Mouse (Mus musculus) hindbrain, postnatal 0 days (tissue): ENCODE results near the gene Mex3d. TPM values are rescaled to one million over a fixed set of nuclear protein-coding genes. Genes with fewer than 3 reads are reported as not detected.
A peak's percentile ranks its signal among the peaks of the same experiment; 100 is the strongest.

Experiments used
- ATAC-seq: fragments of 200-750 bp; cut with Nextera tagmentation; 2 replicates; pipeline ENCODE4 v1.8.0; 2017; ENCODE audit warnings: mild to moderate bottlenecking, moderate TSS enrichment, moderate library complexity
- DNase-seq: peaks from one replicate; pipeline ENCODE4 v3.0.0-alpha.2; 2015; ENCODE audit warnings: low spot score
- H3K27ac ChIP-seq: fragments of 300-500 bp; sonication (generic); 2 replicates; pipeline ENCODE4 v1.5.1; 2014; ENCODE audit warnings: mild to moderate bottlenecking
- H3K27me3 ChIP-seq: fragments of 300-500 bp; sonication (generic); 2 replicates; pipeline ENCODE4 v1.6.1; 2014; ENCODE audit warnings: low read length, mixed read lengths; ENCODE audit not compliant: insufficient read depth
- H3K36me3 ChIP-seq: fragments of 300-500 bp; sonication (generic); 2 replicates; pipeline ENCODE4 v1.6.1; 2014; ENCODE audit warnings: low read length, mixed read lengths; ENCODE audit not compliant: insufficient read depth
- H3K4me1 ChIP-seq: fragments of 300-500 bp; sonication (generic); 2 replicates; pipeline ENCODE4 v1.6.1; 2014; ENCODE audit warnings: antibody characterized with exemption, low read length, mixed read lengths; ENCODE audit not compliant: insufficient read depth
- H3K4me2 ChIP-seq: fragments of 300-500 bp; sonication (generic); 2 replicates; pipeline ENCODE4 v1.6.1; 2014; ENCODE audit warnings: low read depth, mild to moderate bottlenecking, low read length, moderate library complexity, mixed read lengths
- H3K4me3 ChIP-seq: fragments of 300-500 bp; sonication (generic); 2 replicates; pipeline ENCODE4 v1.5.1; 2014; ENCODE audit warnings: low read length
- H3K9ac ChIP-seq: fragments of 300-500 bp; sonication (generic); replicated peaks from 2 replicates; pipeline ENCODE4 v1.6.1; 2014; ENCODE audit warnings: mild to moderate bottlenecking, low read length, moderate library complexity, mixed read lengths
- H3K9me3 ChIP-seq: fragments of 300-500 bp; sonication (generic); 2 replicates; pipeline ENCODE4 v1.6.1; 2016; ENCODE audit warnings: low read length, mixed read lengths
- CTCF ChIP-seq: IDR thresholded peaks from 2 replicates; pipeline ENCODE4 v1.5.1; 2016; ENCODE audit warnings: antibody characterized with exemption, control low read depth, low read depth
- WGBS: fragments of 180-500 bp; shearing (Covaris S2); extraction: QIAGEN DNeasy Blood & Tissue Kit; methylation state at CpG from one replicate; pipeline ENCODE4 v1.1.7; 2014; 5-methylcytosine and 5-hydroxymethylcytosine counted together
- polyA plus RNA-seq: library from polyadenylated mRNA; unstranded; fragments of >200 nt; fragmentation: Nextera tagmentation; extraction: Ambion mirVana; gene quantifications from 2 replicates; pipeline ENCODE4 v1.2.1, GENCODE M21; 2015
- total RNA-seq: library from RNA; depleted of rRNA; stranded (reverse); fragments of >200 nt; gene quantifications from 2 replicates; pipeline ENCODE4 v1.2.3, GENCODE M21; 2014

Gene Mex3d
- total and polyA plus RNA-seq, 2 experiments from 2014 or later, result 14.2 to 129 TPM

- Histone ChIP-seq H3K9ac (no peak overlapping the region), H3K4me3 (no peak overlapping the region), H3K36me3 (no peaks in the 10 kb centered on the region), H3K4me2 (no peak overlapping the region), H3K4me1 (peaks cover 7% of the 10 kb centered on the region; the same call in 1 of the 2 replicates), H3K27ac (no peak overlapping the region), H3K9me3 (no peaks in the 10 kb centered on the region), H3K27me3 (peaks cover 77% of the 10 kb centered on the region)
- ATAC-seq, result no peak
- 47% methylated on average over 9 of the region's 9 CpGs for WGBS
- TF ChIP-seq CTCF, result no peak
- DNase-seq, result no peak
These were observed 43.3 kb downstream of the Mex3d start for GRCm38 (mm10) chr10:80344131-80344661.

GRCm38 (mm10) chr10:80343425-80343895 lies 44.0 kb downstream of the Mex3d start:
- H3K9ac ChIP-seq, result no peak overlapping the region
- peak overlapping the region; percentile 52 for H3K4me2 ChIP-seq
- H3K4me1 ChIP-seq, result peaks cover 7% of the 10 kb centered on the region; the same call in 1 of the 2 replicates
- 20% methylated on average over 13 of the region's 13 CpGs for WGBS
- peak overlapping the region; percentile 24 for H3K4me3 ChIP-seq
- ATAC-seq, result peak; percentile 15; the same call in 1 of the 2 replicates
- H3K36me3 ChIP-seq, result no peaks in the 10 kb centered on the region
- no peak for TF ChIP-seq CTCF
- H3K27me3 ChIP-seq, result peaks cover 69% of the 10 kb centered on the region
- no peak for DNase-seq
- no peaks in the 10 kb centered on the region for H3K9me3 ChIP-seq
- no peak overlapping the region for H3K27ac ChIP-seq

- under 1% methylated on average over 32 of the region's 33 CpGs for WGBS
- ATAC-seq, result peak; percentile 74
- Histone ChIP-seq H3K9ac (no peak overlapping the region), H3K27me3 (peaks cover 63% of the 10 kb centered on the region), H3K9me3 (no peaks in the 10 kb centered on the region), H3K27ac (no peak overlapping the region), H3K4me1 (peaks cover 7% of the 10 kb centered on the region; the same call in 1 of the 2 replicates), H3K4me2 (peak overlapping the region; percentile 52), H3K4me3 (peak overlapping the region; percentile 24), H3K36me3 (no peaks in the 10 kb centered on the region)
- TF ChIP-seq CTCF, result no peak
- DNase-seq, result peak; percentile 76
These were observed 44.6 kb downstream of the Mex3d start for GRCm38 (mm10) chr10:80342749-80343424.

GRCm38 (mm10) chr10:80342305-80342748 lies 45.1 kb downstream of the Mex3d start:
- ATAC-seq (peak; percentile 13), DNase-seq (no peak)
- Histone ChIP-seq H3K27me3 (peaks cover 58% of the 10 kb centered on the region), H3K36me3 (no peaks in the 10 kb centered on the region), H3K27ac (no peak overlapping the region), H3K4me1 (peaks cover 7% of the 10 kb centered on the region; the same call in 1 of the 2 replicates), H3K9ac (no peak overlapping the region), H3K4me3 (peak overlapping the region; percentile 24), H3K9me3 (no peaks in the 10 kb centered on the region), H3K4me2 (peak overlapping the region; percentile 52)
- WGBS, result 1% methylated on average over 26 of the region's 26 CpGs
- TF ChIP-seq CTCF, result no peak

GRCm38 (mm10) chr10:80341491-80342304 lies 45.8 kb downstream of the Mex3d start:
- ATAC-seq (0 out of 2 replicates have a peak, but pooled peaks have one; percentile 7), DNase-seq (no peak)
- no peak for TF ChIP-seq CTCF
- Histone ChIP-seq H3K9ac (no peak overlapping the region), H3K9me3 (no peaks in the 10 kb centered on the region), H3K27ac (no peak overlapping the region), H3K4me2 (peak overlapping the region; percentile 52; the same call in 1 of the 2 replicates), H3K4me3 (peak overlapping the region; percentile 24), H3K27me3 (peaks cover 54% of the 10 kb centered on the region), H3K36me3 (no peaks in the 10 kb centered on the region), H3K4me1 (peaks cover 7% of the 10 kb centered on the region; the same call in 1 of the 2 replicates)
- WGBS, result 3% methylated on average over 46 of the region's 47 CpGs

- WGBS, result 16% methylated on average over 21 of the region's 21 CpGs
- Histone ChIP-seq H3K4me3 (no peak overlapping the region), H3K4me2 (no peak overlapping the region), H3K4me1 (peaks cover 7% of the 10 kb centered on the region; the same call in 1 of the 2 replicates), H3K36me3 (no peaks in the 10 kb centered on the region), H3K9me3 (no peaks in the 10 kb centered on the region), H3K9ac (no peak overlapping the region), H3K27me3 (peaks cover 54% of the 10 kb centered on the region), H3K27ac (no peak overlapping the region)
- no peak for TF ChIP-seq CTCF
- ATAC-seq, result no peak
- DNase-seq, result no peak
These were observed 46.4 kb downstream of the Mex3d start for GRCm38 (mm10) chr10:80341026-80341425.
